Mouse (Mus musculus) midbrain, embryonic 13.5 days (tissue): ENCODE measurements around the gene Fndc3b. TPM values are rescaled to one million over a fixed set of nuclear protein-coding genes. Genes with fewer than 3 reads are reported as not detected.

Experiments used
- ATAC-seq: fragments of 200-750 bp; cut with Nextera tagmentation; 2 replicates; pipeline ENCODE4 v1.8.0; 2017; ENCODE audit warnings: mild to moderate bottlenecking, moderate TSS enrichment, moderate library complexity
- H3K27ac ChIP-seq: fragments of 300-500 bp; sonication (generic); 2 replicates; pipeline ENCODE4 v1.5.1; 2015; ENCODE audit warnings: inconsistent platforms, mild to moderate bottlenecking, moderate library complexity
- H3K27me3 ChIP-seq: fragments of 300-500 bp; sonication (generic); 2 replicates; pipeline ENCODE4 v1.6.1; 2015; ENCODE audit warnings: mild to moderate bottlenecking, inconsistent platforms
- H3K36me3 ChIP-seq: fragments of 300-500 bp; sonication (generic); 2 replicates; pipeline ENCODE4 v1.6.1; 2015; ENCODE audit warnings: mild to moderate bottlenecking, inconsistent platforms
- H3K4me1 ChIP-seq: fragments of 300-500 bp; sonication (generic); replicated peaks from 2 replicates; pipeline ENCODE4 v1.6.1; 2015; ENCODE audit warnings: inconsistent platforms
- H3K4me2 ChIP-seq: fragments of 300-500 bp; sonication (generic); replicated peaks from 2 replicates; pipeline ENCODE4 v1.6.1; 2015; ENCODE audit warnings: moderate library complexity, mild to moderate bottlenecking, inconsistent platforms
- H3K4me3 ChIP-seq: fragments of 300-500 bp; sonication (generic); replicated peaks from 2 replicates; pipeline ENCODE4 v1.5.1; 2015; ENCODE audit warnings: mild to moderate bottlenecking, inconsistent platforms
- H3K9ac ChIP-seq: fragments of 300-500 bp; sonication (generic); replicated peaks from 2 replicates; pipeline ENCODE4 v1.6.1; 2015; ENCODE audit warnings: mild to moderate bottlenecking, inconsistent platforms
- H3K9me3 ChIP-seq: fragments of 300-500 bp; sonication (generic); 2 replicates; pipeline ENCODE4 v1.6.1; 2016; ENCODE audit warnings: mild to moderate bottlenecking, inconsistent platforms
- WGBS: fragments of 180-500 bp; shearing (Covaris S2); methylation state at CpG from one replicate; pipeline ENCODE4 v1.1.7; 2015; 5-methylcytosine and 5-hydroxymethylcytosine counted together
- polyA plus RNA-seq: library from polyadenylated mRNA; unstranded; fragments of >200 nt; fragmentation: Nextera tagmentation; extraction: Ambion mirVana; gene quantifications from 2 replicates; pipeline ENCODE4 v1.2.1, GENCODE M21; 2015

Fndc3b gene
- polyA plus RNA-seq, 1 experiment from 2014 or later = 10.0 TPM

- Histone ChIP-seq H3K4me2 (no peak overlapping the region), H3K9ac (no peak overlapping the region), H3K27me3 (no peaks in the 10 kb centered on the region), H3K4me1 (peaks cover 14% of the 10 kb centered on the region), H3K4me3 (no peak overlapping the region), H3K9me3 (no peaks in the 10 kb centered on the region), H3K27ac (no peak overlapping the region), H3K36me3 (no peaks in the 10 kb centered on the region)
- ATAC-seq = no peak
- 55% methylated on average over 4 of the region's 4 CpGs for WGBS
Measured at GRCm38 (mm10) chr3:27705056-27705455, 6.1 kb downstream of the Fndc3b start.

- no peak overlapping the region for H3K4me3 ChIP-seq
- no peak overlapping the region for H3K4me2 ChIP-seq
- H3K9ac ChIP-seq = no peak overlapping the region
- no peaks in the 10 kb centered on the region for H3K27me3 ChIP-seq
- 93% methylated on average over 9 of the region's 9 CpGs for WGBS
- H3K36me3 ChIP-seq = no peaks in the 10 kb centered on the region
- H3K27ac ChIP-seq = no peak overlapping the region
- ATAC-seq = no peak
- no peaks in the 10 kb centered on the region for H3K9me3 ChIP-seq
- peaks cover 13% of the 10 kb centered on the region for H3K4me1 ChIP-seq
Measured at GRCm38 (mm10) chr3:27704641-27705040, 6.5 kb downstream of the Fndc3b start.

- Histone ChIP-seq H3K4me3 (no peak overlapping the region), H3K27me3 (no peaks in the 10 kb centered on the region), H3K4me2 (no peak overlapping the region), H3K9me3 (no peaks in the 10 kb centered on the region), H3K9ac (no peak overlapping the region), H3K27ac (no peak overlapping the region), H3K4me1 (peaks cover 2% of the 10 kb centered on the region; the same call in 1 of the 2 replicates), H3K36me3 (no peaks in the 10 kb centered on the region)
- WGBS = 86% methylated on average over 8 of the region's 8 CpGs
- no peak for ATAC-seq
Measured at GRCm38 (mm10) chr3:27703531-27703930, 7.6 kb downstream of the Fndc3b start.

GRCm38 (mm10) chr3:27703081-27703480 is 8.0 kb downstream of the Fndc3b start:
- H3K4me1 ChIP-seq = no peaks in the 10 kb centered on the region; the same call in 1 of the 2 replicates
- no peak overlapping the region for H3K27ac ChIP-seq
- no peak overlapping the region for H3K9ac ChIP-seq
- no peak for ATAC-seq
- 96% methylated on average over 2 of the region's 2 CpGs for WGBS
- no peaks in the 10 kb centered on the region for H3K27me3 ChIP-seq
- no peaks in the 10 kb centered on the region for H3K36me3 ChIP-seq
- no peak overlapping the region for H3K4me2 ChIP-seq
- no peaks in the 10 kb centered on the region for H3K9me3 ChIP-seq
- no peak overlapping the region for H3K4me3 ChIP-seq

GRCm38 (mm10) chr3:27698671-27699070 is 12.4 kb downstream of the Fndc3b start:
- Histone ChIP-seq H3K9ac (no peak overlapping the region), H3K4me2 (no peak overlapping the region), H3K36me3 (no peaks in the 10 kb centered on the region), H3K9me3 (no peaks in the 10 kb centered on the region), H3K27ac (no peak overlapping the region), H3K4me3 (no peak overlapping the region), H3K4me1 (no peaks in the 10 kb centered on the region; the same call in 1 of the 2 replicates), H3K27me3 (no peaks in the 10 kb centered on the region)
- WGBS = 100% methylated on average over 6 of the region's 6 CpGs
- no peak for ATAC-seq

GRCm38 (mm10) chr3:27696449-27696797 is 14.7 kb downstream of the Fndc3b start:
- no peak for ATAC-seq
- 86% methylated on average over 5 of the region's 5 CpGs for WGBS
- no peaks in the 10 kb centered on the region for H3K36me3 ChIP-seq
- H3K27ac ChIP-seq = no peak overlapping the region
- H3K27me3 ChIP-seq = no peaks in the 10 kb centered on the region
- H3K9me3 ChIP-seq = no peaks in the 10 kb centered on the region
- H3K4me1 ChIP-seq = no peaks in the 10 kb centered on the region; the same call in 1 of the 2 replicates
- H3K4me2 ChIP-seq = no peak overlapping the region
- no peak overlapping the region for H3K9ac ChIP-seq
- H3K4me3 ChIP-seq = no peak overlapping the region

GRCm38 (mm10) chr3:27695612-27696448 is 15.3 kb downstream of the Fndc3b start:
- H3K27me3 ChIP-seq = no peaks in the 10 kb centered on the region

GRCm38 (mm10) chr3:27694586-27694985 is 16.5 kb downstream of the Fndc3b start:
- Histone ChIP-seq H3K4me3 (no peak overlapping the region), H3K27ac (no peak overlapping the region), H3K27me3 (no peaks in the 10 kb centered on the region), H3K36me3 (no peaks in the 10 kb centered on the region), H3K9ac (no peak overlapping the region), H3K4me1 (no peaks in the 10 kb centered on the region; the same call in none of the 2 replicates), H3K4me2 (no peak overlapping the region), H3K9me3 (no peaks in the 10 kb centered on the region)
- no peak for ATAC-seq
- WGBS = 91% methylated on average over 10 of the region's 10 CpGs

More at GRCm38 (mm10) chr3:27695612-27696448, 15.3 kb downstream of the Fndc3b start:
- WGBS = 83% methylated on average over 16 of the region's 16 CpGs
- no peaks in the 10 kb centered on the region for H3K9me3 ChIP-seq
- H3K27ac ChIP-seq = no peak overlapping the region
- no peak for ATAC-seq
- H3K4me2 ChIP-seq = no peak overlapping the region
- no peaks in the 10 kb centered on the region for H3K36me3 ChIP-seq
- no peak overlapping the region for H3K4me3 ChIP-seq
- H3K9ac ChIP-seq = no peak overlapping the region
- no peaks in the 10 kb centered on the region; the same call in 1 of the 2 replicates for H3K4me1 ChIP-seq

- no peaks in the 10 kb centered on the region for H3K9me3 ChIP-seq
- no peak overlapping the region for H3K27ac ChIP-seq
- H3K9ac ChIP-seq = no peak overlapping the region
- no peak overlapping the region for H3K4me2 ChIP-seq
- no peak for ATAC-seq
- H3K4me3 ChIP-seq = no peak overlapping the region
- 96% methylated on average over 5 of the region's 5 CpGs for WGBS
- no peaks in the 10 kb centered on the region for H3K27me3 ChIP-seq
- no peaks in the 10 kb centered on the region; the same call in none of the 2 replicates for H3K4me1 ChIP-seq
- H3K36me3 ChIP-seq = no peaks in the 10 kb centered on the region
Measured at GRCm38 (mm10) chr3:27694111-27694510, 17.0 kb downstream of the Fndc3b start.

- no peak overlapping the region for H3K27ac ChIP-seq
- H3K4me3 ChIP-seq = no peak overlapping the region
- 90% methylated on average over 9 of the region's 9 CpGs for WGBS
- no peak overlapping the region for H3K4me2 ChIP-seq
- no peaks in the 10 kb centered on the region; the same call in 1 of the 2 replicates for H3K4me1 ChIP-seq
- H3K9me3 ChIP-seq = no peaks in the 10 kb centered on the region
- ATAC-seq = no peak
- no peaks in the 10 kb centered on the region for H3K36me3 ChIP-seq
- no peaks in the 10 kb centered on the region for H3K27me3 ChIP-seq
- H3K9ac ChIP-seq = no peak overlapping the region
Measured at GRCm38 (mm10) chr3:27691486-27692160, 19.5 kb downstream of the Fndc3b start.

GRCm38 (mm10) chr3:27690030-27690429 is 21.1 kb downstream of the Fndc3b start:
- H3K9me3 ChIP-seq = no peaks in the 10 kb centered on the region
- no peaks in the 10 kb centered on the region; the same call in 1 of the 2 replicates for H3K4me1 ChIP-seq
- no peaks in the 10 kb centered on the region for H3K36me3 ChIP-seq
- no peaks in the 10 kb centered on the region for H3K27me3 ChIP-seq
- no peak overlapping the region for H3K4me2 ChIP-seq
- no peak overlapping the region for H3K9ac ChIP-seq
- WGBS = 84% methylated on average over 6 of the region's 6 CpGs
- H3K4me3 ChIP-seq = no peak overlapping the region
- no peak overlapping the region for H3K27ac ChIP-seq
- no peak for ATAC-seq

GRCm38 (mm10) chr3:27689149-27689865 is 21.8 kb downstream of the Fndc3b start:
- Histone ChIP-seq H3K4me3 (no peak overlapping the region), H3K27ac (no peak overlapping the region), H3K9ac (no peak overlapping the region), H3K36me3 (no peaks in the 10 kb centered on the region), H3K27me3 (no peaks in the 10 kb centered on the region), H3K4me2 (no peak overlapping the region), H3K4me1 (no peaks in the 10 kb centered on the region; the same call in 1 of the 2 replicates), H3K9me3 (no peaks in the 10 kb centered on the region)
- 91% methylated on average over 12 of the region's 12 CpGs for WGBS
- no peak for ATAC-seq
